Comparison of ENCODE assay signal across 15 mouse cellular contexts in the genomic region with DNA sequence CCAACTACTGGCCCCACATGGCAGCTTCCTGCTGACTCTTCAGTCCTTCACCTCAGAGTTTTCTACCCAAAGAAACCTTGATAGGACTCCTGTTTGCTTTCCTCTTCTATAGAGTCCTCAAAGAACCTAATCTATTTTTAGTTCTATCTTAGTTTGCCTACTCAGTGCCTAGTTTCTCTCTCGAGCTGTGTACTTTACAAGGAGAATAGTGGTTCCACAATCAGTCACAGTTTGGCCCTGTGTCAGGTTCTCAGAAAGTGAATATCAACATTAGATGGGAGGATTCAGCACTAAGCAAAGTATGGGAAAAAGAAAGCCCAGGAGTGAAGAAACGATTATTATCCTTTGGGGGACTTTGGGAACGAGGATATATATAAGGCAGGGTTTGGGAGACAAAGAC.
DNase-seq lines count a peak whose midpoint lies in the region; ATAC-seq lines count a peak whose summit lies in the region.
"Had no signal": no experiment of that assay in that cellular context is flagged by ENCODE, and none has a peak within 500 bp of the region (broad histone marks: within the 10 kb centered on the region; RNA-seq: fewer than 3 reads in every experiment).

No protein-coding gene starts in this region.

- ATAC-seq in kidney, embryonic 16.5 days (ENCODE audit: low FRiP score, low TSS enrichment), result no peak
- ATAC-seq: hindbrain, postnatal 0 days had no signal

- H3K4me1 ChIP-seq in kidney, embryonic 16.5 days (ENCODE audit: insufficient read depth, low read length), result peaks cover 11% of the 10 kb centered on the region

- H3K9ac ChIP-seq in kidney, embryonic 16.5 days (replicated peaks; ENCODE audit: low read length), result no peak overlapping the region

- peak overlapping the region; percentile 60 for H3K27ac ChIP-seq in kidney, embryonic 16.5 days (ENCODE audit: low read length)
- H3K27ac ChIP-seq: hindbrain, postnatal 0 days; left cerebral cortex, adult 2 months; midbrain, embryonic 10.5 days had no signal

- no peak overlapping the region for H3K4me2 ChIP-seq in kidney, embryonic 16.5 days (replicated peaks; ENCODE audit: low read depth, low read length)

- intact Hi-C loops in gastrocnemius, postnatal 36 days (cut with DNase I), result loop anchor here (2.0 kb wide), 1 partner anchor 308 kb away; no protein-coding TSS in a partner anchor

- 56% methylated on average over 3 of the region's 3 CpGs for WGBS in kidney, embryonic 16.5 days

- H3K36me3 ChIP-seq in kidney, embryonic 16.5 days (ENCODE audit: insufficient read depth, low read length), result no peaks in the 10 kb centered on the region
- H3K36me3 ChIP-seq: G1E; midbrain, embryonic 10.5 days had no signal

- H3K9me3 ChIP-seq in kidney, embryonic 16.5 days (ENCODE audit: low read length), result no peaks in the 10 kb centered on the region
- H3K9me3 ChIP-seq: G1E; midbrain, embryonic 10.5 days had no signal

- peak; percentile 28 for DNase-seq in gastrocnemius, adult 18-20 months (ENCODE audit: low spot score)
- DNase-seq in gastrocnemius, postnatal 36 days, result no peak
- no peak for DNase-seq in kidney, adult 8-10 months
- peak; percentile 56 for DNase-seq in NIH3T3 (ENCODE audit: low read depth)
- peak; percentile 43 for DNase-seq in lung, postnatal 14 days
- no peak for DNase-seq in right cerebral cortex, postnatal 4 days
- no peak for DNase-seq in spleen, adult 12 weeks (ENCODE audit: low spot score)
- DNase-seq: B cell, adult 2 months; thymus, adult 2 months had no signal

- no peak overlapping the region for H3K4me3 ChIP-seq in kidney, embryonic 16.5 days (ENCODE audit: low read length)
- H3K4me3 ChIP-seq: left cerebral cortex, adult 2 months; midbrain, embryonic 10.5 days; myocyte had no signal

- no peaks in the 10 kb centered on the region for H3K27me3 ChIP-seq in kidney, embryonic 16.5 days (ENCODE audit: insufficient read depth, low read length)

Comparison
In these comparisons a context has a peak if more than half of its experiments do, and no peak if none do; other contexts are left out.
1. DNase-seq: peak in gastrocnemius, adult 18-20 months (single experiment), NIH3T3 (single experiment) and lung, postnatal 14 days (single experiment); none in gastrocnemius, postnatal 36 days (0 of 2), kidney, adult 8-10 months (0 of 2), right cerebral cortex, postnatal 4 days (single experiment) and spleen, adult 12 weeks (single experiment).